Mouse (Mus musculus) adrenal gland, postnatal 10 days (tissue): ENCODE results near the gene Ezr. TPM values are rescaled to one million over a fixed set of nuclear protein-coding genes. Genes with fewer than 3 reads are reported as not detected.
A peak's percentile ranks its signal among the peaks of the same experiment; 100 is the strongest.
"Not testable (repeated sequence)": the region's sequence is repeated elsewhere in the genome, so short reads cannot be mapped to it uniquely, and the experiment has no call there.

Source experiments
- DNase-seq: peaks from one replicate; pipeline ENCODE4 v3.0.0; 2021; ENCODE audit warnings: mixed read lengths
- total RNA-seq, 2 experiments: library from RNA; stranded (reverse); gene quantifications; 2 replicates each; pipeline ENCODE4 v1.2.3; 2021

Gene Ezr
- total RNA-seq, 2 experiments from 2014 or later: 18.2 to 21.2 TPM

- DNase-seq: no peak
These were observed 39.5 kb downstream of the Ezr start for GRCm38 (mm10) chr17:6743039-6743575.

GRCm38 (mm10) chr17:6742083-6743038, 40.2 kb downstream of the Ezr start:
- peak; percentile 50 for DNase-seq

- no peak for DNase-seq
These were observed 41.3 kb downstream of the Ezr start for GRCm38 (mm10) chr17:6741271-6741670.

GRCm38 (mm10) chr17:6740331-6741170, 42.0 kb downstream of the Ezr start:
- DNase-seq: no peak

GRCm38 (mm10) chr17:6739756-6740155, 42.8 kb downstream of the Ezr start:
- DNase-seq: no peak

GRCm38 (mm10) chr17:6739266-6739665, 43.3 kb downstream of the Ezr start:
- no peak for DNase-seq

- DNase-seq: no peak
These were observed 43.7 kb downstream of the Ezr start for GRCm38 (mm10) chr17:6738836-6739235.

- DNase-seq: no peak
These were observed 45.1 kb downstream of the Ezr start for GRCm38 (mm10) chr17:6737273-6737997.

GRCm38 (mm10) chr17:6736306-6737272, 46.0 kb downstream of the Ezr start:
- DNase-seq: no peak

- no peak for DNase-seq
These were observed 47.7 kb downstream of the Ezr start for GRCm38 (mm10) chr17:6734746-6735441.

- no peak for DNase-seq
These were observed 49.2 kb downstream of the Ezr start for GRCm38 (mm10) chr17:6733322-6733875.

GRCm38 (mm10) chr17:6732665-6733064, 49.9 kb downstream of the Ezr start:
- no peak for DNase-seq

GRCm38 (mm10) chr17:6731634-6732033, 51.0 kb downstream of the Ezr start:
- no peak for DNase-seq

GRCm38 (mm10) chr17:6731132-6731531, 51.5 kb downstream of the Ezr start:
- no peak for DNase-seq

GRCm38 (mm10) chr17:6729244-6729742, 53.3 kb downstream of the Ezr start:
- no peak for DNase-seq

GRCm38 (mm10) chr17:6727996-6728610, 54.5 kb downstream of the Ezr start:
- no peak for DNase-seq

- DNase-seq: not testable (repeated sequence)
These were observed 68.6 kb downstream of the Ezr start for GRCm38 (mm10) chr17:6713944-6714343.

- not testable (repeated sequence) for DNase-seq
These were observed 69.1 kb downstream of the Ezr start for GRCm38 (mm10) chr17:6713483-6713882.

GRCm38 (mm10) chr17:6708194-6708593, 74.4 kb downstream of the Ezr start:
- not testable (repeated sequence) for DNase-seq
